Mouse (Mus musculus) cerebellum, postnatal 10 days (tissue): Measurements from ENCODE around the gene Ifnar2.
"Not testable (repeated sequence)": the region's sequence is repeated elsewhere in the genome, so short reads cannot be mapped to it uniquely, and the experiment has no call there.

Experiments used
- DNase-seq, 2 experiments: peaks; one replicate each; pipeline ENCODE4 v3.0.0; 2021; ENCODE audit warnings: mixed read lengths in 2 of 2

Ifnar2 gene

GRCm38 (mm10) chr16:91432720-91433328, 60.2 kb downstream of the Ifnar2 start:
- DNase-seq: no peak

GRCm38 (mm10) chr16:91433329-91433933, 60.8 kb downstream of the Ifnar2 start:
- no peak for DNase-seq

GRCm38 (mm10) chr16:91434119-91434518, 61.5 kb downstream of the Ifnar2 start:
- no peak for DNase-seq

GRCm38 (mm10) chr16:91438081-91438480, 65.5 kb downstream of the Ifnar2 start:
- DNase-seq: no peak

GRCm38 (mm10) chr16:91438599-91438998, 66.0 kb downstream of the Ifnar2 start:
- DNase-seq: not testable (repeated sequence)

GRCm38 (mm10) chr16:91441366-91441765, 68.8 kb downstream of the Ifnar2 start:
- peak; percentile 41 to 58 for DNase-seq

GRCm38 (mm10) chr16:91441811-91442240, 69.2 kb downstream of the Ifnar2 start:
- DNase-seq: no peak

- DNase-seq: no peak
These were observed 69.9 kb downstream of the Ifnar2 start for GRCm38 (mm10) chr16:91442446-91442845.

GRCm38 (mm10) chr16:91443211-91443611, 70.6 kb downstream of the Ifnar2 start:
- no peak for DNase-seq

- no peak for DNase-seq
These were observed 72.3 kb downstream of the Ifnar2 start for GRCm38 (mm10) chr16:91444847-91445246.

GRCm38 (mm10) chr16:91445566-91445965, 73.0 kb downstream of the Ifnar2 start:
- no peak for DNase-seq

- DNase-seq: no peak
These were observed 74.4 kb downstream of the Ifnar2 start for GRCm38 (mm10) chr16:91446778-91447511.

GRCm38 (mm10) chr16:91447512-91447900, 74.9 kb downstream of the Ifnar2 start:
- DNase-seq: no peak

GRCm38 (mm10) chr16:91448088-91448487, 75.5 kb downstream of the Ifnar2 start:
- DNase-seq: no peak

- no peak for DNase-seq
These were observed 76.3 kb downstream of the Ifnar2 start for GRCm38 (mm10) chr16:91448895-91449294.

- DNase-seq: no peak
These were observed 77.8 kb downstream of the Ifnar2 start for GRCm38 (mm10) chr16:91450137-91451064.

GRCm38 (mm10) chr16:91451949-91452348, 79.4 kb downstream of the Ifnar2 start:
- DNase-seq: no peak

- DNase-seq: no peak
These were observed 79.8 kb downstream of the Ifnar2 start for GRCm38 (mm10) chr16:91452363-91452896.
